Mouse (Mus musculus): Measurements from ENCODE around the gene Nrg3.

DNA sequence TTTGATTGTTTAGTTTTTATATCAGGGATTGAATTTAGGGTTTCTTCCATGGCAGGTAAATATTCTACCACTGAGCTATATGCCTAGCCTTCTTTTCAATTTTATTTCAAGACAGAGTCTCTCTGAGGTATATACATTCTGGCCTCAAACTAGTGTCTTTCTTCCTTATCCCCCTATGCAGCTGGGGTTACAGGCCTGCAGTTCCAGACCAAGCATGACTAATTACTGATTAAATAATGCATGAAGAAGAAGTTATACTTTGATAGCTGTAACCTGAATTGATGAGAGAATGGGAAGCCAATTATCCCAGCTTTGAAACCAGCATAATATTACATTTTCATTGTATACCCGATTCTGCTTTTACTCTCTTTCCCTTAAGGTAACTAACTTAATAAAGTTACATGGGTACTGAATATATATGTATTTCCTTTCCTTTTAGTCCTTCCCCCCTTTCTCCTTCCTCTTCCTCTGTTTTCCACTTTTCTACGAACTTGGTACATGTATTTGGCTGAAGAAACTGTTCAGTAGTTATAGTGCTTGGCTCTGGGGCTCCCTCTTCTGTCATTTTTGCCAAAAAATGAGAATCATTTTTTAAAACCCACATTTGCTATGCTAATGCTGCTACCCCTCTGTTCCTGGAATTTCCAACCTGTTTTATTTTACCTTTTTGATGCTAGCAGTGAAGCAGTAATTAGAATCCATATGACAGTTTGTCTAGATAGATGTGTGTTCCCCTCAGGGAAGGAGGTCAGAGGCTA, 843.8 kb downstream of the Nrg3 start:
- TF ChIP-seq CTCF (IDR thresholded peaks at IDR 0.05; ENCODE audit: low read depth, low read length) = no peak
- no peak for TF ChIP-seq POLR2A (IDR thresholded peaks at IDR 0.05; ENCODE audit: borderline replicate concordance, low read depth, low read length)

All from bone marrow macrophage, adult 2 months (primary cell).